ENCODE assay signal across 7 mouse cellular contexts in genomic region chr7:143549588-143550220, GRCm38 (mm10). TPM values are rescaled to one million over a fixed set of nuclear protein-coding genes. Genes with fewer than 3 reads are reported as not detected.
DNase-seq lines count a peak whose midpoint lies in the region; ATAC-seq lines count a peak whose summit lies in the region.

No protein-coding gene starts in this region.

- H3K4me1 ChIP-seq in lung, embryonic 16.5 days (replicated peaks; ENCODE audit: control insufficient read depth, insufficient read depth, low read length): peaks cover 17% of the 10 kb centered on the region
- H3K4me1 ChIP-seq in forebrain, embryonic 12.5 days: peaks cover 30% of the 10 kb centered on the region
- H3K4me1 ChIP-seq in limb, embryonic 15.5 days: peaks cover 9% of the 10 kb centered on the region
- peaks cover 16% of the 10 kb centered on the region; the same call in 1 of the 2 replicates for H3K4me1 ChIP-seq in stomach, embryonic 15.5 days

- DNase-seq in lung, adult 18-20 months: no peak
- no peak for DNase-seq in urinary bladder, adult 18-20 months (ENCODE audit: low spot score in 2 of 2)
- DNase-seq in thymus, postnatal 4 days: no peak

- 0 out of 2 replicates have a peak, but pooled peaks cover 3% of the 10 kb centered on the region for H3K36me3 ChIP-seq in lung, embryonic 16.5 days (ENCODE audit: control insufficient read depth, insufficient read depth, low read length)
- peaks cover 8% of the 10 kb centered on the region for H3K36me3 ChIP-seq in forebrain, embryonic 12.5 days (replicated peaks)
- peaks cover under 1% of the 10 kb centered on the region; the same call in 1 of the 2 replicates for H3K36me3 ChIP-seq in limb, embryonic 15.5 days
- H3K36me3 ChIP-seq in stomach, embryonic 15.5 days: no peaks in the 10 kb centered on the region

- ATAC-seq in lung, embryonic 16.5 days (ENCODE audit: low read depth): no peak
- peak; percentile 6; the same call in 1 of the 2 replicates for ATAC-seq in forebrain, embryonic 12.5 days (ENCODE audit: low FRiP score)
- 0 out of 2 replicates have a peak, but pooled peaks have one; percentile 3 for ATAC-seq in limb, embryonic 15.5 days (ENCODE audit: insufficient number of reproducible peaks, low FRiP score, low TSS enrichment, low read depth)
- no peak for ATAC-seq in stomach, embryonic 15.5 days (ENCODE audit: insufficient read depth, low FRiP score, low read depth)

- 13% methylated on average over 2 of the region's 2 CpGs for WGBS in lung, embryonic 16.5 days
- WGBS in forebrain, embryonic 12.5 days: 40% methylated on average over 2 of the region's 2 CpGs
- 34% methylated on average over 2 of the region's 2 CpGs for WGBS in limb, embryonic 15.5 days
- WGBS in stomach, embryonic 15.5 days: 21% methylated on average over 2 of the region's 2 CpGs

- H3K4me2 ChIP-seq in lung, embryonic 16.5 days (ENCODE audit: low read depth, low read length): peak overlapping the region; percentile 83
- peak overlapping the region; percentile 87 for H3K4me2 ChIP-seq in forebrain, embryonic 12.5 days
- H3K4me2 ChIP-seq in limb, embryonic 15.5 days: peak overlapping the region; percentile 87
- H3K4me2 ChIP-seq in stomach, embryonic 15.5 days: peak overlapping the region; percentile 72

- H3K27me3 ChIP-seq in lung, embryonic 16.5 days (ENCODE audit: control insufficient read depth, insufficient read depth, low read depth, low read length): no peaks in the 10 kb centered on the region
- no peaks in the 10 kb centered on the region for H3K27me3 ChIP-seq in forebrain, embryonic 12.5 days
- H3K27me3 ChIP-seq in limb, embryonic 15.5 days: no peaks in the 10 kb centered on the region
- no peaks in the 10 kb centered on the region for H3K27me3 ChIP-seq in stomach, embryonic 15.5 days (replicated peaks)

- H3K9me3 ChIP-seq in lung, embryonic 16.5 days (ENCODE audit: control insufficient read depth, low read length): no peaks in the 10 kb centered on the region
- no peaks in the 10 kb centered on the region for H3K9me3 ChIP-seq in forebrain, embryonic 12.5 days
- no peaks in the 10 kb centered on the region for H3K9me3 ChIP-seq in limb, embryonic 15.5 days
- H3K9me3 ChIP-seq in stomach, embryonic 15.5 days: no peaks in the 10 kb centered on the region

- H3K27ac ChIP-seq in lung, embryonic 16.5 days (ENCODE audit: low read length): peak overlapping the region; percentile 91
- peak overlapping the region; percentile 89 for H3K27ac ChIP-seq in forebrain, embryonic 12.5 days
- peak overlapping the region; percentile 94 for H3K27ac ChIP-seq in limb, embryonic 15.5 days
- H3K27ac ChIP-seq in stomach, embryonic 15.5 days: peak overlapping the region; percentile 93

- H3K9ac ChIP-seq in lung, embryonic 16.5 days (ENCODE audit: low read length): peak overlapping the region; percentile 75
- H3K9ac ChIP-seq in forebrain, embryonic 12.5 days: peak overlapping the region; percentile 69
- peak overlapping the region; percentile 79 for H3K9ac ChIP-seq in limb, embryonic 15.5 days
- peak overlapping the region; percentile 27; the same call in 1 of the 2 replicates for H3K9ac ChIP-seq in stomach, embryonic 15.5 days

- H3K4me3 ChIP-seq in lung, embryonic 16.5 days (ENCODE audit: low read length): peak overlapping the region; percentile 98
- peak overlapping the region; percentile 98 for H3K4me3 ChIP-seq in forebrain, embryonic 12.5 days (replicated peaks)
- peak overlapping the region; percentile 98 for H3K4me3 ChIP-seq in limb, embryonic 15.5 days
- H3K4me3 ChIP-seq in stomach, embryonic 15.5 days (replicated peaks): peak overlapping the region; percentile 92

RNA-seq across cellular contexts. Expression of gene Nap1l4, which starts 0.8 kb away (rescaled TPM):
- 225 and 227 TPM in 2 replicates for polyA plus RNA-seq in lung, embryonic 16.5 days (2015; fragmentation: Nextera tagmentation; extraction: Ambion mirVana)
- polyA plus RNA-seq in forebrain, embryonic 12.5 days (2016; fragmentation: Nextera tagmentation; extraction: Ambion mirVana): 357 and 369 TPM in 2 replicates
- 211 and 215 TPM in 2 replicates for polyA plus RNA-seq in limb, embryonic 15.5 days (2015; fragmentation: Nextera tagmentation; extraction: Ambion mirVana)
- 185 and 205 TPM in 2 replicates for polyA plus RNA-seq in stomach, embryonic 15.5 days (2015; fragmentation: Nextera tagmentation; extraction: Ambion mirVana)

RNA-seq across cellular contexts. Expression of gene Phlda2, which starts 46.8 kb away (rescaled TPM):
- polyA plus RNA-seq in lung, embryonic 16.5 days (2015; fragmentation: Nextera tagmentation; extraction: Ambion mirVana): 5.4 and 6.2 TPM in 2 replicates
- polyA plus RNA-seq in forebrain, embryonic 12.5 days (2016; fragmentation: Nextera tagmentation; extraction: Ambion mirVana): 0.63 and 0.79 TPM in 2 replicates
- polyA plus RNA-seq in limb, embryonic 15.5 days (2015; fragmentation: Nextera tagmentation; extraction: Ambion mirVana): 7.1 and 10.5 TPM in 2 replicates
- 11.5 and 13.7 TPM in 2 replicates for polyA plus RNA-seq in stomach, embryonic 15.5 days (2015; fragmentation: Nextera tagmentation; extraction: Ambion mirVana)

RNA-seq across cellular contexts. Expression of gene Cars, which starts 50.2 kb away (rescaled TPM):
- polyA plus RNA-seq in lung, embryonic 16.5 days (2015; fragmentation: Nextera tagmentation; extraction: Ambion mirVana): 56.6 and 59.1 TPM in 2 replicates
- polyA plus RNA-seq in forebrain, embryonic 12.5 days (2016; fragmentation: Nextera tagmentation; extraction: Ambion mirVana): 69.0 and 74.3 TPM in 2 replicates
- 61.9 and 69.5 TPM in 2 replicates for polyA plus RNA-seq in limb, embryonic 15.5 days (2015; fragmentation: Nextera tagmentation; extraction: Ambion mirVana)
- 67.5 and 73.2 TPM in 2 replicates for polyA plus RNA-seq in stomach, embryonic 15.5 days (2015; fragmentation: Nextera tagmentation; extraction: Ambion mirVana)

Comparison
In these comparisons a context has a peak if more than half of its experiments do, and no peak if none do; other contexts are left out.
1. ATAC-seq: peak in forebrain, embryonic 12.5 days (single experiment) and limb, embryonic 15.5 days (single experiment); none in lung, embryonic 16.5 days (single experiment) and stomach, embryonic 15.5 days (single experiment).
2. H3K9ac ChIP-seq: peak in every context shown above with its lines; median percentile 79 in limb, embryonic 15.5 days; 75 in lung, embryonic 16.5 days; 69 in forebrain, embryonic 12.5 days; 27 in stomach, embryonic 15.5 days.
3. Peak in every context shown above with its lines, with median percentiles within 50 percentile points of each other: H3K27ac ChIP-seq, H3K4me2 ChIP-seq and H3K4me3 ChIP-seq.